Mouse (Mus musculus): ENCODE results near the gene Tomm20l. TPM values are rescaled to one million over a fixed set of nuclear protein-coding genes. Genes with fewer than 3 reads are reported as not detected.
"Not testable (repeated sequence)": the region's sequence is repeated elsewhere in the genome, so short reads cannot be mapped to it uniquely, and the experiment has no call there.

Gene Tomm20l
- total RNA-seq (2014; rRNA removed; ENCODE audit: low replicate concordance): not detected in 2 replicates
- 0.30 TPM in 1 of 2 replicates, not detected in the other for polyA plus RNA-seq (2015; fragmentation: Nextera tagmentation; extraction: Ambion mirVana)

DNA sequence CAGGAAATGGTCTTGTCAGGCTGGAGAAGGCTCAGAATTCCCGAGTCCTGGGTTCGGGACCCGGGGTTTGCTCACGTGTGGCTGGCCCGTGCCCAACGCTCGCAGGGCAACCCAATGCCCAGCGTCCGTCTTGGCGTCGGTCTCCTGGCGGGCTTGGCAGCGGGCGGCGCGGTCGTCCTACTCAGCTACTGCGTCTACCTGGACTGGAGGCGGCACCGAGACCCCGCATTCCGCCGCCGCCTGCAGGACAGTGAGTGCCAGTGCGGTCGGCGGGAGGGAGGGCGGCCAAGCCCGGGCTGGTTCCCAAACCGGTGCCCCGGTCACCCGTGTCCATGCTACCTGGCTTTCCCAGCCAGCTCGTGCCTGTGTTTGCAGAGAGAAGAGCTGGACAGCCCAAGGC lies at the start of gene Tomm20l:
Gene Tomm20l, plus strand, starts transcription at position 98 of the 400 bp plus-strand sequence.
- Histone ChIP-seq H3K9me3 (replicated peaks; ENCODE audit: control insufficient read depth, low read length) (no peaks in the 10 kb centered on the region), H3K9ac (replicated peaks; ENCODE audit: low read depth, low read length) (no peak within 1 kb of the TSS), H3K4me1 (ENCODE audit: control insufficient read depth, insufficient read depth) (peaks cover 12% of the 10 kb centered on the region), H3K27me3 (ENCODE audit: control insufficient read depth, insufficient read depth, low read length) (no peaks in the 10 kb centered on the region), H3K4me3 (ENCODE audit: low read depth, low read length) (peak within 1 kb of the TSS; percentile 16; the same call in 1 of the 2 replicates), H3K27ac (ENCODE audit: low read depth) (no peak within 1 kb of the TSS), H3K4me2 (ENCODE audit: low read depth, low read length) (peak within 1 kb of the TSS; percentile 44), H3K36me3 (replicated peaks; ENCODE audit: control insufficient read depth, insufficient read depth, low read length) (no peaks in the 10 kb centered on the region)
- 0 out of 2 replicates have a peak, but pooled peaks have one; percentile 30 for ATAC-seq (ENCODE audit: insufficient read depth, low read depth)
- WGBS: 5% methylated on average over 33 of the region's 33 CpGs
- TF ChIP-seq CTCF (IDR thresholded peaks at IDR 0.05; ENCODE audit: low read depth): peak; percentile 30
- no peak for TF ChIP-seq EP300 (IDR thresholded peaks at IDR 0.05; ENCODE audit: low read depth)
- DNase-seq (ENCODE audit: low spot score): no peak

- 90% methylated on average over 17 of the region's 17 CpGs for WGBS
- Histone ChIP-seq H3K9ac (replicated peaks; ENCODE audit: low read depth, low read length) (no peak overlapping the region), H3K4me1 (ENCODE audit: control insufficient read depth, insufficient read depth) (no peaks in the 10 kb centered on the region), H3K27me3 (ENCODE audit: control insufficient read depth, insufficient read depth, low read length) (no peaks in the 10 kb centered on the region), H3K4me2 (ENCODE audit: low read depth, low read length) (no peak overlapping the region), H3K9me3 (replicated peaks; ENCODE audit: control insufficient read depth, low read length) (no peaks in the 10 kb centered on the region), H3K36me3 (replicated peaks; ENCODE audit: control insufficient read depth, insufficient read depth, low read length) (peaks cover 87% of the 10 kb centered on the region), H3K4me3 (ENCODE audit: low read depth, low read length) (no peak overlapping the region), H3K27ac (ENCODE audit: low read depth) (no peak overlapping the region)
- TF ChIP-seq CTCF (IDR thresholded peaks at IDR 0.05; ENCODE audit: low read depth) (no peak), EP300 (IDR thresholded peaks at IDR 0.05; ENCODE audit: low read depth) (no peak)
- DNase-seq (ENCODE audit: low spot score): no peak
- ATAC-seq (ENCODE audit: insufficient read depth, low read depth): no peak
Measured at GRCm38 (mm10) chr12:71069846-71070245, 41.4 kb upstream of the Tomm20l start.

DNA sequence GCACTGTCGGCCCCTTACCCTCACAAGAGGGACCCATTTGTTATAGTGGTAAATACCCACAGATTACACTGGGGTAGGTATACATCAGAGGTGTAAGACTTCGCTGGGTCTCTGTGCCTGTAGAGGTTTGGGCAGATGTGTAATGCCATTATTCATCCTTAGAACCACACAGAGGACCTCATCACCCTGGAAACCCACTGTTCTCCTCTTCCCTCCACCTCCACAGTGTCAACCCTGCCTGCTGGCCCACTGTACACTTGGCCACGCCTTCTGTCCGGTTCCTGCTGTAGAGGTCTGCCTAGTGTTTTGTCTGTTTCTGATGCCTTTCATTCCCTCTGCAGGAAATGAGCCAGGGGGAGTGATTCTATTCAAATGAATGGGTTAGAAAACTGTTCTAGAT lies 39.2 kb upstream of the Tomm20l start:
- TF ChIP-seq CTCF (IDR thresholded peaks at IDR 0.05; ENCODE audit: low read depth) (no peak), EP300 (IDR thresholded peaks at IDR 0.05; ENCODE audit: low read depth) (no peak)
- no peaks in the 10 kb centered on the region for H3K9me3 ChIP-seq (replicated peaks; ENCODE audit: control insufficient read depth, low read length)
- no peaks in the 10 kb centered on the region for H3K27me3 ChIP-seq (ENCODE audit: control insufficient read depth, insufficient read depth, low read length)
- H3K4me2 ChIP-seq (ENCODE audit: low read depth, low read length): no peak overlapping the region
- WGBS: 85% methylated on average over 4 of the region's 4 CpGs
- no peaks in the 10 kb centered on the region for H3K4me1 ChIP-seq (ENCODE audit: control insufficient read depth, insufficient read depth)
- no peak overlapping the region for H3K9ac ChIP-seq (replicated peaks; ENCODE audit: low read depth, low read length)
- no peak overlapping the region for H3K4me3 ChIP-seq (ENCODE audit: low read depth, low read length)
- no peak for ATAC-seq (ENCODE audit: insufficient read depth, low read depth)
- H3K36me3 ChIP-seq (replicated peaks; ENCODE audit: control insufficient read depth, insufficient read depth, low read length): peaks cover 94% of the 10 kb centered on the region
- no peak for DNase-seq (ENCODE audit: low spot score)
- no peak overlapping the region for H3K27ac ChIP-seq (ENCODE audit: low read depth)

- Histone ChIP-seq H3K36me3 (replicated peaks; ENCODE audit: control insufficient read depth, insufficient read depth, low read length) (peaks cover 82% of the 10 kb centered on the region), H3K4me3 (ENCODE audit: low read depth, low read length) (no peak overlapping the region), H3K4me1 (ENCODE audit: control insufficient read depth, insufficient read depth) (no peaks in the 10 kb centered on the region), H3K9me3 (replicated peaks; ENCODE audit: control insufficient read depth, low read length) (no peaks in the 10 kb centered on the region), H3K4me2 (ENCODE audit: low read depth, low read length) (no peak overlapping the region), H3K27me3 (ENCODE audit: control insufficient read depth, insufficient read depth, low read length) (no peaks in the 10 kb centered on the region), H3K27ac (ENCODE audit: low read depth) (no peak overlapping the region), H3K9ac (replicated peaks; ENCODE audit: low read depth, low read length) (no peak overlapping the region)
- peak; percentile 87 for ATAC-seq (ENCODE audit: insufficient read depth, low read depth)
- DNase-seq (ENCODE audit: low spot score): peak; percentile 53
- 60% methylated on average over 12 of the region's 12 CpGs for WGBS
- no peak for TF ChIP-seq EP300 (IDR thresholded peaks at IDR 0.05; ENCODE audit: low read depth)
- peak; percentile 42 for TF ChIP-seq CTCF (IDR thresholded peaks at IDR 0.05; ENCODE audit: low read depth)
Measured at GRCm38 (mm10) chr12:71073113-71073730, 38.0 kb upstream of the Tomm20l start.

DNA sequence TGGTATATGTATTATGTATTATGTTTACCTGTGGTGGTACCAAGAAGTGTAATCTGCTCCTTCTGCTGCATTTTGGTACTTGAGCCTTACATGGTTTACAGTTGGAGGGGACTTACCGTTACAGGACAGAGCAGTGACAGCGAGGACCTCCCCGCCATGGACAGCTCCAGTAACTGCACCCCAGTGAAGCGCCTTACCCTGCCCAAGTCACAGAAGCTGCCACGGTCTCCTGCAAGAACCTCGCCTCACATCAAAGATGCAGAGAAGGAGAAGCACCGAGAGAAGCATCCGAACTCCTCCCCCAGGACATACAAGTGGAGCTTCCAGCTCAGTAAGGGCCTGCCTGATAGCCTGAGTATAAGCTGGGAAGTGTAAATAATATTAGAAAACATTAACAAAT lies 24.9 kb upstream of the Tomm20l start:
- no peak overlapping the region for H3K27ac ChIP-seq (ENCODE audit: low read depth)
- H3K4me1 ChIP-seq (ENCODE audit: control insufficient read depth, insufficient read depth): no peaks in the 10 kb centered on the region
- no peak overlapping the region for H3K4me2 ChIP-seq (ENCODE audit: low read depth, low read length)
- peaks cover 15% of the 10 kb centered on the region for H3K36me3 ChIP-seq (replicated peaks; ENCODE audit: control insufficient read depth, insufficient read depth, low read length)
- no peak overlapping the region for H3K9ac ChIP-seq (replicated peaks; ENCODE audit: low read depth, low read length)
- no peaks in the 10 kb centered on the region for H3K27me3 ChIP-seq (ENCODE audit: control insufficient read depth, insufficient read depth, low read length)
- H3K4me3 ChIP-seq (ENCODE audit: low read depth, low read length): no peak overlapping the region
- H3K9me3 ChIP-seq (replicated peaks; ENCODE audit: control insufficient read depth, low read length): no peaks in the 10 kb centered on the region
- no peak for TF ChIP-seq CTCF (IDR thresholded peaks at IDR 0.05; ENCODE audit: low read depth)
- no peak for TF ChIP-seq EP300 (IDR thresholded peaks at IDR 0.05; ENCODE audit: low read depth)
- 87% methylated on average over 8 of the region's 8 CpGs for WGBS
- DNase-seq (ENCODE audit: low spot score): no peak
- no peak for ATAC-seq (ENCODE audit: insufficient read depth, low read depth)

DNA sequence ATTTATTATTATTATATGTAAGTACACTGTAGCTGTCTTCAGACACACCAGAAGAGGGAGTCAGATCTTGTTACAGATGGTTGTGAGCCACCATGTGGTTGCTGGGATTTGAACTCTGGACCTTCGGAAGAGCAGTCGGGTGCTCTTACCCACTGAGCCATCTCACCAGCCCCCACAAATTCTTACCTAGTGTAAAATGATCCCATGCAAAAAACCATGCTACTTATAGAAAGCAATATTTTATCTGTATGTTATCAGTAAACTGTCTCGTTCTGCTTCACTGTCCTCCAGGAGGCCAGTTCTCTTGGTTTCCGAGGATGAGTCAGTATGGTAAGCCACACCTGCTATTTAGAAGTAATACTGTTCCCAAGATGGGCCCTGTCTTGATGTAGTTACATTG lies 7.0 kb upstream of the Tomm20l start:
- DNase-seq (ENCODE audit: low spot score); H3K4me1 ChIP-seq (ENCODE audit: control insufficient read depth, insufficient read depth); ATAC-seq (ENCODE audit: insufficient read depth, low read depth); H3K36me3 ChIP-seq (replicated peaks; ENCODE audit: control insufficient read depth, insufficient read depth, low read length); H3K4me3 ChIP-seq (ENCODE audit: low read depth, low read length); H3K27ac ChIP-seq (ENCODE audit: low read depth); H3K4me2 ChIP-seq (ENCODE audit: low read depth, low read length); H3K27me3 ChIP-seq (ENCODE audit: control insufficient read depth, insufficient read depth, low read length); H3K9ac ChIP-seq (replicated peaks; ENCODE audit: low read depth, low read length); H3K9me3 ChIP-seq (replicated peaks; ENCODE audit: control insufficient read depth, low read length): not testable (repeated sequence)
- 67% methylated on average over 4 of the region's 4 CpGs for WGBS

Data from heart, postnatal 0 days (tissue).